Mouse (Mus musculus) adrenal gland, postnatal 14 days (tissue): ENCODE results near the gene March11. TPM values are rescaled to one million over a fixed set of nuclear protein-coding genes. Genes with fewer than 3 reads are reported as not detected.

ENCODE experiments used
- DNase-seq: peaks from one replicate; pipeline ENCODE4 v3.0.0; 2021; ENCODE audit warnings: mixed read lengths
- total RNA-seq: library from RNA; stranded (reverse); gene quantifications from 2 replicates; pipeline ENCODE4 v1.2.3, GENCODE M21; 2021

March11 gene
- total RNA-seq, 1 experiment from 2014 or later = 1.1 TPM

- DNase-seq = no peak
Measured at GRCm38 (mm10) chr15:26374232-26374631, 65.4 kb downstream of the March11 start.

GRCm38 (mm10) chr15:26374946-26375345 is 66.1 kb downstream of the March11 start:
- no peak for DNase-seq

- DNase-seq = no peak
Measured at GRCm38 (mm10) chr15:26377355-26377754, 68.5 kb downstream of the March11 start.

GRCm38 (mm10) chr15:26378879-26379278 is 70.0 kb downstream of the March11 start:
- no peak for DNase-seq

GRCm38 (mm10) chr15:26379831-26380230 is 71.0 kb downstream of the March11 start:
- no peak for DNase-seq

GRCm38 (mm10) chr15:26380844-26381243 is 72.0 kb downstream of the March11 start:
- DNase-seq = peak; percentile 47

- no peak for DNase-seq
Measured at GRCm38 (mm10) chr15:26390001-26390400, 81.2 kb downstream of the March11 start.

GRCm38 (mm10) chr15:26396556-26396955 is 87.7 kb downstream of the March11 start:
- DNase-seq = no peak

- no peak for DNase-seq
Measured at GRCm38 (mm10) chr15:26425284-26425683, 116.4 kb downstream of the March11 start.

- DNase-seq = no peak
Measured at GRCm38 (mm10) chr15:26426231-26426630, 117.4 kb downstream of the March11 start.

- DNase-seq = no peak
Measured at GRCm38 (mm10) chr15:26430565-26430964, 121.7 kb downstream of the March11 start.

GRCm38 (mm10) chr15:26432676-26433075 is 123.8 kb downstream of the March11 start:
- DNase-seq = peak; percentile 7

- no peak for DNase-seq
Measured at GRCm38 (mm10) chr15:26435725-26436124, 126.9 kb downstream of the March11 start.

- DNase-seq = peak; percentile 4
Measured at GRCm38 (mm10) chr15:26437113-26437512, 128.3 kb downstream of the March11 start.
